Mouse (Mus musculus) liver, adult (tissue): Measurements from ENCODE around the gene Vapb.

ENCODE experiments used
- GATA4 ChIP-seq: IDR thresholded peaks from 2 replicates; pipeline ENCODE4 v1.6.1; 2014; ENCODE audit warnings: mild to moderate bottlenecking, low read length; ENCODE audit not compliant: insufficient replicate concordance

The Vapb gene

GRCm38 (mm10) chr2:173796674-173796963 lies 59.3 kb downstream of the Vapb start:
- no peak for TF ChIP-seq GATA4

DNA sequence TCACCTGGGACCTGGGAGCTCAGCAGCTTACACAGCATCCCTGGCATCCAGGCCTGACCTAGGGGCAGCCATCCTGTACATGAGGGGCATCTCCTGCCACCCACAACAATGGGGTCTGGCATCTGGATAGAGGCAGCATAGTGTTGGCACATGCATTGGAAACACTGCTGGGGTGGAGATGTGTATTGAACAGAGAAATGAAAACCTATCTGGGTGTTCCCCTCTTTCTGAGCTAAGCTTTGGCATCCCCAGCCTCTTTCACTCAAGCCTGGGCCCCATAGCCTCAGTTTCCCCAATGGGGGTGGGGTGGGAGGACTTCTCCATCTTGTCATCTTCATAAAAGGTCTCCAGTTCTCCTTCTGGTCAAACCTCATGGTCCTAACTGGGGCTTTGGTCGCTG lies 62.2 kb downstream of the Vapb start:
- no peak for TF ChIP-seq GATA4

DNA sequence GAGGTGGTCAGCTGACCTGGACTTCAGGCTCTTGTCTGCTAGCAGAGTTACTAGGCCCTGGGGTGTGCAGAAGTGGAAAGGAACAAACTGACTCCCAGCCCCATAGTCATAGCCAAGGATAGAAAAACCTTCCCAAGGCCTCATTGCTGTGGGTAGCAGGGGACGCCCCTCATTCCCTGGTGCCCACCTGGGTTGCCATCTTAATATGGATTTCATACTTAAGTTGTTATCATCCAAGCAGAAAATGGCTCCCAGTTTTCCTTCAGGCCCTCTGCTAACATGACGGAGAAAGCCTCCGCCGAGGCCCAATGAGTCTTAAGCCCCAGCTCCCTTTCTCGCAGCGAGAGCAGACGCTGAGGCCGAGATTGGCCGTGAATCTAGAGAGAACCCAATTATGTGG lies 63.3 kb downstream of the Vapb start:
- no peak for TF ChIP-seq GATA4

GRCm38 (mm10) chr2:173801405-173801876 lies 64.1 kb downstream of the Vapb start:
- no peak for TF ChIP-seq GATA4

- no peak for TF ChIP-seq GATA4
Measured at GRCm38 (mm10) chr2:173802176-173802575, 64.9 kb downstream of the Vapb start.

DNA sequence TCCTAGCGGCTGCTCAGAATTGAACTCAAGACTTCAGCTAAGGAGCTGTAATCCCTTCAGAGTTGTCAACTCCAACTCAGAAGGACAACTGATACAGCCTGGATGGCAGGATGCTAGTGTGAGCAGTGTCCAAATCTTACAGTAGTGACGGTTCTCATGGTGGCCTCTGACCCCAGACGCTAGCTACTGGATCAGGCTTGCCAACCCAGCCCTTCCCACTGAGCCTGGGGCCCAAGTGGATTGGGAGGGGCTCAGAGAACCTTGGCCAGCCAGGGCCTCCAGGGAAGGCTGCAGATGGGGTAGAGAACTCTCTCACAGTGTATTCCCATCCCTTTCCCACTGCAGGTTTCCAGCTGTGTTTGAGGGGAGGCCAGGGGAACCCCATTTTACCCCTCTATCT lies 65.6 kb downstream of the Vapb start:
- no peak for TF ChIP-seq GATA4

DNA sequence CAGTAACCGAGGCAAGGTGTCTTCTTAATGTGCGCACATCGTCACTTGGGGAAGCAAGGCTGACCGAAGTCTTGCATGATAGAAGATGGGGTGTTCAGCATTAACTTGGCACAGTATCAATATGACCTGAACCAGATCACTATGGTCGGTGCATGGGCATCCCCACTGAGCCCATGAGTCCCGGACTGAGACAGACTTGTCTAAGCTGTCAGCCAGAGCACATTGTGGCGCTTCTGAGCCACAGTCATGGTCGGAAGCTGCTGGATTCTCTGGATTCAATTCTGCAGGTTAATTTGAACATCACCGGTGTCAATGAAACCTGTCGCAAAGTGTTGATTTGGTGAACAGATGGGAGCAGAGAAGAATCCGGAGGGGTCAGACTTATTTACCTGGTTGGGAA lies 66.5 kb downstream of the Vapb start:
- TF ChIP-seq GATA4 = no peak

DNA sequence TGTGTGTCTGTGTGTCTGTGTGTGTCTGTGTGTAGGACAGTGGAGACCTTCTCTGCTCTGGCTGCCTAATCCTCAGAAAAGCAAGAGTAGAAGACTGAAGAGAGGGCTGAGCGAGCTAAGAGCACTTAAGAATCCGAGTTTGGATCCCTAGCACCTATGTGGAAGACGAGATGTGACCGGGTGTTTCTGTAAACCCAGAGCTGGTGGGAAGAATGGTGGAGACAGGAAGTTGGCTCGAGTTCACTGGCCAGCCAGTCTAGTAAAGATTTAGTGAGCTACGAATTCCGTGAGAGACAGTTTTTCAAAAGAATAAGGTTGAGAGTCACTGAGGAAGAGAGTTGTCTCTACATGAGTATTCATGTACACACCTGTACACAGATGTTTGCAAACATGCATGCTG lies 69.3 kb downstream of the Vapb start:
- no peak for TF ChIP-seq GATA4

DNA sequence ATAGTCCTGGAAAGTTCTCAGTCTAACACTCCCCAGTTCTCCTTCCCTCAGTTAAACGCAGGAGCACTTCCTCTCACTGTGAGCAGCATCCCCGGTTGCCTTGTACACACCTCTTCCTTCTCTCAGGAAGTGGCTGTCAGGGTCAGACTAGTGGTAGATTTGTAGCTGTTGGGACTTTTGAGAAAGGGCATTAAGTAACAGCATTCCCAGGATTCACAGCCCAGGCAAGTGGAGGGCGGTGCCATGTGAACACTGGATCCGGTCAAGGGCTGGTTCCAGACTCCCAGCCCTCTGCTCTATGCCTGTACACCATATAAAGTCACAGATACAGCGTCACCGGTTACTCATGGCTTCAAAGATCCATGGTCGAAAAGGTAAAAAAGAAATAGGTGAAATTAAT lies 71.6 kb downstream of the Vapb start:
- no peak for TF ChIP-seq GATA4

- no peak for TF ChIP-seq GATA4
Measured at GRCm38 (mm10) chr2:173810036-173810850, 72.9 kb downstream of the Vapb start.

GRCm38 (mm10) chr2:173810851-173811130 lies 73.5 kb downstream of the Vapb start:
- no peak for TF ChIP-seq GATA4

DNA sequence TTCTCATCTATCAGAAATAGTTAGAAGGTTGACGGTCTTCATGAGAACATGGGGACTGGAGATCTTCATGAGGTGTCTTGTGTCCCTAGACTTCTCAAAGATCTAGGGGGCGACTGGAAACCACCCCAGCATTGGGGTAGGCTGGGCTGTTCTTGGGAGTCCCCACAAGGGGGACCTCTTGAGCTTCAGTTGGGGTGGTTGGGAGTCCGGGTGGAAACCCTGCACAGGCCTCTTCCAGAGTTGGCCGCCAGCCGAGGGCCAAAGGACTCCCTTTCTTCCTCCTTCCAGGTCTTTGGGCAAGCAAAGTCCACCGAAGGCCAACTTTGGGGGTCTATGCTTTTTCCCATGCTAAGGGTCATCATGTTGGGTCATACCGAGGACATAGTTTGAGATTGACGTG lies 74.5 kb downstream of the Vapb start:
- no peak for TF ChIP-seq GATA4

DNA sequence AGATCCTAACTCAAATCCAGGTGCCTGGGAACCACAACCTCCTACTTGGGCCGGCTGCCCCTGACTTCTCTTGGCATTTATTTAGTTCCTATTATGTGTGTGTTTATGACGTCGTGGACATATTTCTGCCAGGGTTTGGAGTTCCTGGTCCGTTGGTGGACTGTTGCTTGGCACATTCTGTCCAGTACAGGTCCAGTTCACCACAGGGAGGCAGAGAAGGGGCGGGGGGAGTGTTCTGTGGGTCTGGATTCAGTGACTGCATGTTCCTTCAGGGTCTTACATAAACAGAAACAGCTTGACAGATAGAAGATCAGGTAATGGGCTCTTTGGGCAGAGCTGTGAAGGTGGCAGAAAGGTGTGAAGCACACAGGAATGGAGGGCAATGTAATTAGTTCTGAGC lies 75.8 kb downstream of the Vapb start:
- TF ChIP-seq GATA4 = no peak

DNA sequence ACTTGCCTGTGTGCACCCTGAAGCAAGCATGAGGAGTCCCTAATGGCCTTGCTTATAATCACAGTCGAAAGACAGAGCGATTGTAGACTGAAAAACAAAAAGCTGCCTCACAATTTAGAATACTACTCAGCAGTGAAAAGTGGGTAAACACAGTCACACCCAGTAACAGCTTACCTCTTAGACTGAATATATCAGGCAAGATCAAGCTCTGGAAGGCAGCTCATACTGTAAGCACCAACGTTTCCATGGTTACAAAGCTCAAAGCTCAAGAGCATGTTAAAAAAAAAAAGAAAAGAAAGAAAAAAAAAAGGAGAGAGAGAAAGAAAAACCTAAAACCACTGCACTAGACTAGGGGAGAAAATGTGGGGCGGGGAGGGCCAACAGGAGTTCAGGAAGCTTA lies 89.0 kb downstream of the Vapb start:
- TF ChIP-seq GATA4 = no peak

- no peak for TF ChIP-seq GATA4
Measured at GRCm38 (mm10) chr2:173827228-173827627, 89.9 kb downstream of the Vapb start.

DNA sequence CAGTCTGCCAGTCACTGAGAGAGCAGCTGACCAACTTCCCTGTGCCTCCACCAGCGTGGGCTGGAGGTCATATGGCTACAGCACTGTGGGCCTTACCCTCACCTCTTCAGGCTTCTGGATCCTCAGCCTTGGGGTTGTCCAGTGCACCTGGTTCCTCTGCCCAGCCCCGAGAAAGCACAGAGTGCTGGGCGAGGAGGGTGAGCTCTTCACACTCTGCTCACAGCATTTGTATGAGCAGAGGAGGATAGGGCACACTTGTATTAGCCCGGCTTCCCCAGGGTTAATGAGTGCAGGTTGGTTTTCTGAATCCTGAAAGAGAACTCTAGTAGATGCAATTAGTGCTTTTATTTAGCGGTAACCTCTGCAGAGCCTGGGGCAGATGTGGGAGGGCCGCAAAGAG lies 90.8 kb downstream of the Vapb start:
- no peak for TF ChIP-seq GATA4

- TF ChIP-seq GATA4 = no peak
Measured at GRCm38 (mm10) chr2:173832828-173833492, 95.6 kb downstream of the Vapb start.
